Mouse (Mus musculus) embryonic facial prominence, embryonic 14.5 days (tissue): ENCODE measurements at regions not wholly inside any gene's neighbourhood (a gene's known extent, or its start where the extent isn't known, plus 50 kb on each side); places are given as distances from the start of the nearest gene placed in this dataset.

ENCODE experiments used
- ATAC-seq: fragments of 200-750 bp; cut with Nextera tagmentation; 2 replicates; pipeline ENCODE4 v1.8.0; 2017; ENCODE audit warnings: low read depth, moderate number of reproducible peaks, moderate TSS enrichment
- DNase-seq: peaks from one replicate; pipeline ENCODE4 v3.0.0-alpha.2; 2015; ENCODE audit warnings: low spot score
- H3K27ac ChIP-seq: fragments of 300-500 bp; sonication (generic); replicated peaks from 2 replicates; pipeline ENCODE4 v1.5.1; 2014; ENCODE audit warnings: low read depth, mild to moderate bottlenecking, low read length, moderate library complexity
- H3K27me3 ChIP-seq: fragments of 300-500 bp; sonication (generic); replicated peaks from 2 replicates; pipeline ENCODE4 v1.6.1; 2014; ENCODE audit warnings: low read length; ENCODE audit not compliant: control insufficient read depth, insufficient read depth
- H3K36me3 ChIP-seq: fragments of 300-500 bp; sonication (generic); 2 replicates; pipeline ENCODE4 v1.6.1; 2014; ENCODE audit warnings: low read length, mixed read lengths; ENCODE audit not compliant: control insufficient read depth, insufficient read depth
- H3K4me1 ChIP-seq: fragments of 300-500 bp; sonication (generic); 2 replicates; pipeline ENCODE4 v1.6.1; 2014; ENCODE audit warnings: antibody characterized with exemption, low read length; ENCODE audit not compliant: control insufficient read depth, insufficient read depth
- H3K4me2 ChIP-seq: fragments of 300-500 bp; sonication (generic); 2 replicates; pipeline ENCODE4 v1.6.1; 2014; ENCODE audit warnings: low read depth, mild to moderate bottlenecking, low read length, moderate library complexity, mixed read lengths
- H3K4me3 ChIP-seq: fragments of 300-500 bp; sonication (generic); 2 replicates; pipeline ENCODE4 v1.5.1; 2014; ENCODE audit warnings: low read depth, mild to moderate bottlenecking, low read length
- H3K9ac ChIP-seq: fragments of 300-500 bp; sonication (generic); 2 replicates; pipeline ENCODE4 v1.6.1; 2014; ENCODE audit warnings: low read depth, mild to moderate bottlenecking, low read length, moderate library complexity, mixed read lengths
- H3K9me3 ChIP-seq: fragments of 300-500 bp; sonication (generic); 2 replicates; pipeline ENCODE4 v1.6.1; 2016; ENCODE audit warnings: low read length; ENCODE audit not compliant: control insufficient read depth
- WGBS: fragments of 180-500 bp; shearing (Covaris S2); extraction: QIAGEN DNeasy Blood & Tissue Kit; methylation state at CpG from one replicate; pipeline ENCODE4 v1.1.7; 2014; 5-methylcytosine and 5-hydroxymethylcytosine counted together

GRCm38 (mm10) chr14:71036620-71037019, 437.0 kb upstream of the Fam160b2 start:
- no peaks in the 10 kb centered on the region for H3K9me3 ChIP-seq
- ATAC-seq (peak; percentile 75), DNase-seq (peak; percentile 91)
- no peak overlapping the region for H3K4me3 ChIP-seq
- H3K27me3 ChIP-seq: no peaks in the 10 kb centered on the region
- H3K27ac ChIP-seq: no peak overlapping the region
- no peaks in the 10 kb centered on the region for H3K36me3 ChIP-seq
- H3K4me1 ChIP-seq: peaks cover 7% of the 10 kb centered on the region
- no peak overlapping the region for H3K4me2 ChIP-seq
- WGBS: 21% methylated on average over 7 of the region's 7 CpGs
- no peak overlapping the region for H3K9ac ChIP-seq

GRCm38 (mm10) chr14:71033586-71033985, 434.0 kb upstream of the Fam160b2 start:
- Histone ChIP-seq H3K4me1 (peaks cover 7% of the 10 kb centered on the region), H3K9ac (no peak overlapping the region), H3K36me3 (no peaks in the 10 kb centered on the region), H3K27me3 (no peaks in the 10 kb centered on the region), H3K27ac (no peak overlapping the region), H3K9me3 (no peaks in the 10 kb centered on the region), H3K4me3 (no peak overlapping the region), H3K4me2 (no peak overlapping the region)
- 48% methylated on average over 2 of the region's 2 CpGs for WGBS
- peak; percentile 12 for DNase-seq
- ATAC-seq: 0 out of 2 replicates have a peak, but pooled peaks have one; percentile 11

GRCm38 (mm10) chr14:71030164-71030880, 430.7 kb upstream of the Fam160b2 start:
- DNase-seq (peak; percentile 17), ATAC-seq (0 out of 2 replicates have a peak, but pooled peaks have one; percentile 50)
- WGBS: 85% methylated on average over 9 of the region's 9 CpGs
- H3K4me1 ChIP-seq: no peaks in the 10 kb centered on the region; the same call in 1 of the 2 replicates
- H3K4me2 ChIP-seq: no peak overlapping the region
- no peak overlapping the region for H3K27ac ChIP-seq
- H3K9me3 ChIP-seq: no peaks in the 10 kb centered on the region
- no peaks in the 10 kb centered on the region for H3K36me3 ChIP-seq
- H3K27me3 ChIP-seq: no peaks in the 10 kb centered on the region
- no peak overlapping the region for H3K9ac ChIP-seq
- no peak overlapping the region for H3K4me3 ChIP-seq
